Mouse (Mus musculus) limb, embryonic 13.5 days (tissue): Measurements from ENCODE around the gene Med13l. TPM values are rescaled to one million over a fixed set of nuclear protein-coding genes. Genes with fewer than 3 reads are reported as not detected.

ENCODE experiments used
- ATAC-seq: fragments of 200-750 bp; cut with Nextera tagmentation; 2 replicates; pipeline ENCODE4 v1.8.0; 2017; ENCODE audit warnings: low read depth, moderate number of reproducible peaks, moderate TSS enrichment; ENCODE audit not compliant: low FRiP score
- H3K27ac ChIP-seq: fragments of 300-500 bp; sonication (generic); 2 replicates; pipeline ENCODE4 v1.5.1; 2015; ENCODE audit warnings: inconsistent platforms, mild to moderate bottlenecking, moderate library complexity
- H3K27me3 ChIP-seq: fragments of 300-500 bp; sonication (generic); 2 replicates; pipeline ENCODE4 v1.6.1; 2015; ENCODE audit warnings: mild to moderate bottlenecking, inconsistent platforms
- H3K36me3 ChIP-seq: fragments of 300-500 bp; sonication (generic); 2 replicates; pipeline ENCODE4 v1.6.1; 2015; ENCODE audit warnings: inconsistent platforms, mild to moderate bottlenecking, moderate library complexity
- H3K4me1 ChIP-seq: fragments of 300-500 bp; sonication (generic); 2 replicates; pipeline ENCODE4 v1.6.1; 2015; ENCODE audit warnings: inconsistent platforms
- H3K4me2 ChIP-seq: fragments of 300-500 bp; sonication (generic); replicated peaks from 2 replicates; pipeline ENCODE4 v1.6.1; 2015; ENCODE audit warnings: inconsistent platforms, mild to moderate bottlenecking, moderate library complexity
- H3K4me3 ChIP-seq: fragments of 300-500 bp; sonication (generic); 2 replicates; pipeline ENCODE4 v1.5.1; 2015; ENCODE audit warnings: moderate library complexity, mild to moderate bottlenecking, inconsistent platforms
- H3K9ac ChIP-seq: fragments of 300-500 bp; sonication (generic); 2 replicates; pipeline ENCODE4 v1.6.1; 2015; ENCODE audit warnings: mild to moderate bottlenecking, inconsistent platforms
- H3K9me3 ChIP-seq: fragments of 300-500 bp; sonication (generic); 2 replicates; pipeline ENCODE4 v1.6.1; 2016; ENCODE audit warnings: inconsistent platforms
- WGBS: fragments of 180-500 bp; shearing (Covaris S2); methylation state at CpG from one replicate; pipeline ENCODE4 v1.1.7; 2015; 5-methylcytosine and 5-hydroxymethylcytosine counted together
- polyA plus RNA-seq: library from polyadenylated mRNA; unstranded; fragments of >200 nt; fragmentation: Nextera tagmentation; extraction: Ambion mirVana; gene quantifications from 2 replicates; pipeline ENCODE4 v1.2.1, GENCODE M21; 2015

The Med13l gene
- polyA plus RNA-seq, 1 experiment from 2014 or later: 19.1 TPM

GRCm38 (mm10) chr5:118808946-118809345 is 248.5 kb downstream of the Med13l start:
- no peak for ATAC-seq
- 0 out of 2 replicates have a peak, but pooled peaks cover 4% of the 10 kb centered on the region for H3K4me1 ChIP-seq
- H3K9me3 ChIP-seq: no peaks in the 10 kb centered on the region
- peaks cover 19% of the 10 kb centered on the region for H3K27me3 ChIP-seq
- H3K36me3 ChIP-seq: no peaks in the 10 kb centered on the region
- no peak overlapping the region for H3K9ac ChIP-seq
- no peak overlapping the region for H3K27ac ChIP-seq
- WGBS: 88% methylated on average over 12 of the region's 12 CpGs
- no peak overlapping the region for H3K4me2 ChIP-seq
- H3K4me3 ChIP-seq: no peak overlapping the region

GRCm38 (mm10) chr5:118809588-118809987 is 249.1 kb downstream of the Med13l start:
- no peak overlapping the region for H3K27ac ChIP-seq
- H3K4me1 ChIP-seq: 0 out of 2 replicates have a peak, but pooled peaks cover 4% of the 10 kb centered on the region
- H3K27me3 ChIP-seq: peaks cover 26% of the 10 kb centered on the region
- H3K4me3 ChIP-seq: no peak overlapping the region
- H3K9ac ChIP-seq: no peak overlapping the region
- WGBS: 63% methylated on average over 5 of the region's 5 CpGs
- no peaks in the 10 kb centered on the region for H3K9me3 ChIP-seq
- ATAC-seq: no peak
- H3K4me2 ChIP-seq: no peak overlapping the region
- no peaks in the 10 kb centered on the region for H3K36me3 ChIP-seq

DNA sequence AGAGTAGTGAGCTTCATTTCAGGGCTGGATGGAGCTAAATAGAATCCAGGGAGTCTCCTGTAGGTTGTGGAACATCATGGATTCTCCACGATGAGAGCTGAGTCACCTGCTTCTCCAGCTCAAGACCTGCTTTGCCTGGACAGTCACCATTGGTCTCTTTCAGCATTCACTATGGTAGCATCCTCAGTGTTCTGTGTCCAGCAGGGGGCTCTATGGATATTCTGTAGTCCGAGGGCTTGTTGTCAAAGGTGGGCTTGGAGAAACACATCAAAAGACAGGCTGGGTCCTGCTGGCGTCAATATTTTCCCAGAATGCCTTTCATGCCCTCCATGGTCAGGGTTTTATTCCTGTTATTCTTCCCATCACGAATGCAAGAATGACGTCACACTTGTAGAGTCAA is 251.2 kb downstream of the Med13l start:
- H3K27me3 ChIP-seq: peaks cover 47% of the 10 kb centered on the region
- 50% methylated on average over 5 of the region's 5 CpGs for WGBS
- no peaks in the 10 kb centered on the region for H3K36me3 ChIP-seq
- H3K4me3 ChIP-seq: no peak overlapping the region
- no peaks in the 10 kb centered on the region for H3K9me3 ChIP-seq
- no peak for ATAC-seq
- H3K4me2 ChIP-seq: no peak overlapping the region
- H3K4me1 ChIP-seq: 0 out of 2 replicates have a peak, but pooled peaks cover 4% of the 10 kb centered on the region
- no peak overlapping the region for H3K9ac ChIP-seq
- no peak overlapping the region for H3K27ac ChIP-seq

- Histone ChIP-seq H3K4me3 (no peak overlapping the region), H3K4me2 (no peak overlapping the region), H3K36me3 (no peaks in the 10 kb centered on the region), H3K9ac (no peak overlapping the region), H3K27me3 (peaks cover 50% of the 10 kb centered on the region), H3K9me3 (no peaks in the 10 kb centered on the region), H3K4me1 (0 out of 2 replicates have a peak, but pooled peaks cover 4% of the 10 kb centered on the region), H3K27ac (0 out of 2 replicates have a peak overlapping the region, but pooled peaks have one; percentile 39)
- no peak for ATAC-seq
- WGBS: 54% methylated on average over 9 of the region's 9 CpGs
Observed at GRCm38 (mm10) chr5:118812421-118812820, 251.9 kb downstream of the Med13l start.

- Histone ChIP-seq H3K4me1 (peaks cover 7% of the 10 kb centered on the region), H3K9ac (no peak overlapping the region), H3K4me3 (no peak overlapping the region), H3K27me3 (peaks cover 55% of the 10 kb centered on the region), H3K4me2 (no peak overlapping the region), H3K27ac (no peak overlapping the region), H3K9me3 (no peaks in the 10 kb centered on the region), H3K36me3 (no peaks in the 10 kb centered on the region)
- ATAC-seq: 0 out of 2 replicates have a peak, but pooled peaks have one; percentile 24
- WGBS: 46% methylated on average over 7 of the region's 7 CpGs
Observed at GRCm38 (mm10) chr5:118812947-118813401, 252.5 kb downstream of the Med13l start.

DNA sequence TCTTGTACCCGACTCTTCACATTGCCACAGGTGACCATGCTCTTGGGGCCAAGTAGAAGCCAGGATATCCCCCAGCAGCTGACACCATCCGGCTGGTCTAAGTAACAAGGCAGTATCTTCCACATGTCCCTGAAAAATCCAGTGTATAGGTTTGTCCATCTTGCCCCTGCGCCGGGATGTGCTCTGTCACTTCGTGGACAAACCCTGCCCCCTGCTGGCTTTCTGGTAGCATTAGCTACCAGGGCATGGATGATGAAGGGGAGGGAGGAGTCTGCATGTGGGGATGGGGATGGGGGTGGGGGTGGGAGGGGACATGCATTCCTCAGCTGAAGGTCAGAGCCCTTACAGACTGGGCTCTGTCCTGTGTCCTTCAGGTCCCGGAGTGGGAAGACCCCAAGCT is 253.6 kb downstream of the Med13l start:
- Histone ChIP-seq H3K9me3 (no peaks in the 10 kb centered on the region), H3K4me3 (no peak overlapping the region), H3K9ac (no peak overlapping the region), H3K4me1 (peaks cover 15% of the 10 kb centered on the region), H3K36me3 (no peaks in the 10 kb centered on the region), H3K27ac (no peak overlapping the region), H3K27me3 (peaks cover 63% of the 10 kb centered on the region), H3K4me2 (no peak overlapping the region)
- no peak for ATAC-seq
- WGBS: 53% methylated on average over 6 of the region's 6 CpGs
